Mouse (Mus musculus) bone marrow macrophage, adult 2 months (primary cell): ENCODE data around the gene Emc3.

Experiments used
- CTCF ChIP-seq: IDR thresholded peaks from 2 replicates; pipeline ENCODE4 v1.5.1; 2012; ENCODE audit warnings: low read depth, mild to moderate bottlenecking, low read length, moderate library complexity
- POLR2A ChIP-seq: IDR thresholded peaks from 2 replicates; pipeline ENCODE4 v1.6.1; 2012; ENCODE audit warnings: mild to moderate bottlenecking, low read depth, low read length, borderline replicate concordance

- TF ChIP-seq POLR2A (no peak), CTCF (no peak)
Measured at GRCm38 (mm10) chr6:113465602-113466001, 65.8 kb downstream of the Emc3 start.
